Mouse (Mus musculus) kidney, postnatal 0 days (tissue): ENCODE results near the gene Krtap3-2. TPM values are rescaled to one million over a fixed set of nuclear protein-coding genes. Genes with fewer than 3 reads are reported as not detected.
"Not testable (repeated sequence)": the region's sequence is repeated elsewhere in the genome, so short reads cannot be mapped to it uniquely, and the experiment has no call there.

ENCODE experiments used
- ATAC-seq: fragments of 200-750 bp; cut with Nextera tagmentation; replicated peaks from 2 replicates; pipeline ENCODE4 v1.8.0; 2017; ENCODE audit warnings: low read depth, moderate number of reproducible peaks, moderate TSS enrichment, moderate library complexity; ENCODE audit not compliant: low FRiP score
- DNase-seq: peaks from one replicate; pipeline ENCODE4 v3.0.0-alpha.2; 2016; ENCODE audit warnings: low spot score
- H3K27ac ChIP-seq: fragments of 300-500 bp; sonication (generic); 2 replicates; pipeline ENCODE4 v1.5.1; 2014; ENCODE audit warnings: mild to moderate bottlenecking
- H3K27me3 ChIP-seq: fragments of 300-500 bp; sonication (generic); 2 replicates; pipeline ENCODE4 v1.6.1; 2014; ENCODE audit warnings: low read length, mixed read lengths; ENCODE audit not compliant: insufficient read depth
- H3K36me3 ChIP-seq: fragments of 300-500 bp; sonication (generic); 2 replicates; pipeline ENCODE4 v1.6.1; 2014; ENCODE audit warnings: low read length, mixed read lengths; ENCODE audit not compliant: insufficient read depth
- H3K4me1 ChIP-seq: fragments of 300-500 bp; sonication (generic); replicated peaks from 2 replicates; pipeline ENCODE4 v1.6.1; 2014; ENCODE audit warnings: antibody characterized with exemption, low read length, mixed read lengths; ENCODE audit not compliant: insufficient read depth
- H3K4me2 ChIP-seq: fragments of 300-500 bp; sonication (generic); 2 replicates; pipeline ENCODE4 v1.6.1; 2014; ENCODE audit warnings: mild to moderate bottlenecking, low read length, moderate library complexity, mixed read lengths
- H3K4me3 ChIP-seq: fragments of 300-500 bp; sonication (generic); replicated peaks from 2 replicates; pipeline ENCODE4 v1.5.1; 2014; ENCODE audit warnings: low read depth, low read length
- H3K9ac ChIP-seq: fragments of 300-500 bp; sonication (generic); 2 replicates; pipeline ENCODE4 v1.6.1; 2014; ENCODE audit warnings: low read depth, low read length
- H3K9me3 ChIP-seq: fragments of 300-500 bp; sonication (generic); replicated peaks from 2 replicates; pipeline ENCODE4 v1.6.1; 2016; ENCODE audit warnings: low read length, inconsistent platforms, mixed read lengths
- CTCF ChIP-seq: IDR thresholded peaks from 2 replicates; pipeline ENCODE4 v1.5.1; 2016; ENCODE audit warnings: antibody characterized with exemption, low read depth, mild to moderate bottlenecking, moderate library complexity
- WGBS: fragments of 180-500 bp; shearing (Covaris S2); extraction: QIAGEN DNeasy Blood & Tissue Kit; methylation state at CpG from one replicate; pipeline ENCODE4 v1.1.7; 2014; 5-methylcytosine and 5-hydroxymethylcytosine counted together
- polyA plus RNA-seq: library from polyadenylated mRNA; unstranded; fragments of >200 nt; fragmentation: Nextera tagmentation; extraction: Ambion mirVana; gene quantifications from 2 replicates; pipeline ENCODE4 v1.2.1, GENCODE M21; 2015

Krtap3-2 gene
- not detected in 2 replicates for polyA plus RNA-seq

- no peak within 1 kb of the TSS for H3K27ac ChIP-seq
- H3K27me3 ChIP-seq, result no peaks in the 10 kb centered on the region
- H3K4me1 ChIP-seq, result no peaks in the 10 kb centered on the region
- no peaks in the 10 kb centered on the region for H3K9me3 ChIP-seq
- WGBS, result 100% methylated on average over 1 of the region's 2 CpGs
- ATAC-seq (no peak), DNase-seq (no peak)
- H3K9ac ChIP-seq, result no peak within 1 kb of the TSS
- no peak for TF ChIP-seq CTCF
- H3K4me2 ChIP-seq, result no peak within 1 kb of the TSS
- H3K4me3 ChIP-seq, result no peak within 1 kb of the TSS
- no peaks in the 10 kb centered on the region for H3K36me3 ChIP-seq
Observed at GRCm38 (mm10) chr11:99556753-99557152, at the start of gene Krtap3-2. Krtap3-2 (minus strand) TSS chr11:99556853.

DNA sequence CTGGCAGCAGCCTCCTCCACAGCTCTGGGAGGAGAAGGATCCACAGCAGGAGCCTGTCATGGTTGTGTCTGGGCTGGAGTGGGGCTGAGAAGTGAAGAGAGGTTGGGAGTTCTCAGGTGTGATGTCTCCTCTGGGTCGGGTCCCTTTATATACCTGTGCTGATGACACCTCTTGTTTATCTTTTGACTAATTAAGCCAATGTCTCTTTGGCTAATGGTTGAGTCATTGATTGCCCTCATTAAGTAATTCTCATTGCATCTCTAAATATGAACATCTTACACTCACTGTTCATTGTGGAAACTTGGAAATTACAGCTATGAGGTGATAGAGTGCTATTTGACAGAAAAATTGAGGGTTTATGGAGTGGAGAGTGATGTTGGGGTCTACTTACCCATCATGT, 46.6 kb upstream of the Krtap3-2 start, which contains the start of gene Gm11938:
Gm11938 (minus strand) TSS at position 101 of the 400 bp plus-strand sequence.
- H3K4me3 ChIP-seq, H3K4me2 ChIP-seq, ATAC-seq, DNase-seq, H3K9me3 ChIP-seq, H3K4me1 ChIP-seq, H3K36me3 ChIP-seq, H3K27ac ChIP-seq, H3K27me3 ChIP-seq, H3K9ac ChIP-seq: not testable (repeated sequence)
- WGBS, result 36% methylated on average over 1 of the region's 1 CpGs

GRCm38 (mm10) chr11:99597742-99598141, 41.1 kb upstream of the Krtap3-2 start, which contains the start of gene Krtap9-3:
Krtap9-3 (minus strand) TSS chr11:99598105.
- H3K4me2 ChIP-seq, H3K27ac ChIP-seq, DNase-seq, H3K9ac ChIP-seq, H3K36me3 ChIP-seq, H3K4me1 ChIP-seq, H3K4me3 ChIP-seq, H3K9me3 ChIP-seq, H3K27me3 ChIP-seq, ATAC-seq: not testable (repeated sequence)
- WGBS, result 69% methylated on average over 6 of the region's 6 CpGs

- Histone ChIP-seq H3K27ac (no peak within 1 kb of the TSS), H3K9ac (no peak within 1 kb of the TSS), H3K36me3 (no peaks in the 10 kb centered on the region), H3K4me1 (no peaks in the 10 kb centered on the region), H3K9me3 (no peaks in the 10 kb centered on the region), H3K4me2 (no peak within 1 kb of the TSS), H3K4me3 (no peak within 1 kb of the TSS), H3K27me3 (no peaks in the 10 kb centered on the region)
- no peak for TF ChIP-seq CTCF
- ATAC-seq (no peak), DNase-seq (no peak)
- 82% methylated on average over 6 of the region's 6 CpGs for WGBS
Observed at GRCm38 (mm10) chr11:99590981-99591380, 34.3 kb upstream of the Krtap3-2 start, which contains the start of gene Krtap1-3. Krtap1-3 (minus strand) TSS chr11:99591339.

DNA sequence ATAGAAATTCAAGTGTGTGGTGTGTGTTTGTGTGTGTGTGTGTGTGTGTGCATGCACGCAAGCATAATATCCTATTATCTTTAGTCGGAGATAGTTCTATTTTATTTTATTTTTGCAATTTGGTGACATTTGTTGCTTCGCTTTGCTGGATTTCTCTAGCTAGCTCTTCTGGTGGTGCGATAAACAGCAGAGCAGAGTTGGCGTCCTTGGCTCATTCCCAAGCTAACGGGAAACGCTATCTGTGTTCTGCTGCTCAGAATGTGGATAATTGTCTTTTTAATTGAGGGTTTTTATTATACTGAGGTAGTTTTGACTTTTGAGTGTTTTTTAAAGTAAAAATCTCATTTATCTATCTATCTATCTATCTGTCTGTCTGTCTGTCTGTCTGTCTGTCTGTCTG, 28.4 kb upstream of the Krtap3-2 start:
- 87% methylated on average over 7 of the region's 7 CpGs for WGBS
- H3K27ac ChIP-seq, result no peak overlapping the region
- no peak overlapping the region for H3K4me2 ChIP-seq
- no peaks in the 10 kb centered on the region for H3K36me3 ChIP-seq
- TF ChIP-seq CTCF, result no peak
- no peak for ATAC-seq
- H3K4me3 ChIP-seq, result no peak overlapping the region
- no peak overlapping the region for H3K9ac ChIP-seq
- no peak for DNase-seq
- no peaks in the 10 kb centered on the region for H3K4me1 ChIP-seq
- no peaks in the 10 kb centered on the region for H3K27me3 ChIP-seq
- H3K9me3 ChIP-seq, result no peaks in the 10 kb centered on the region

DNA sequence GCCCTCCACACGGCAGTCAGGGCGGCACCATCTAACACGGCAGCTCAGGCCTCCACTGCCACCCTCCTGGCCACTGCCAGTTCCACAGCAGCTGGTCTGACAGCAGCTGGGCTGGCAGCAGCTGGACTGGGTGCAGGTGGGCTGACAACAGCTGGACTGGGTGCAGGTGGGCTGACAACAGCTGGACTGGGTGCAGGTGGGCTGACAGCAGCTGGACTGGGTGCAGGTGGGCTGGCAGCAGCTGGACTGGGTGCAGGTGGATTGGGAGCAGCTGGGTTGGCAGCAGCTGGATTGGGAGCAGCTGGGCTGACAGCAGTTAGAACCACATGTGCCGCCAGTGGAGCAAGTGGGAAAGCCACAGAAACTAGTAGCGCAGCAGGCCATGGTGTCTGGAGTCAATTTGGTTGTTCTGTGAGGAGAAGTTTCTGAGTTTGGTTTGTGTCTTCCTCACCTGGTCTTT, 26.6 kb upstream of the Krtap3-2 start, which contains the start of gene Krtap1-4:
Krtap1-4 (minus strand) TSS at position 410 of the 460 bp plus-strand sequence.
- Histone ChIP-seq H3K27me3 (no peaks in the 10 kb centered on the region), H3K27ac (no peak within 1 kb of the TSS), H3K4me2 (no peak within 1 kb of the TSS), H3K36me3 (no peaks in the 10 kb centered on the region), H3K9me3 (no peaks in the 10 kb centered on the region), H3K4me1 (no peaks in the 10 kb centered on the region), H3K9ac (no peak within 1 kb of the TSS), H3K4me3 (no peak within 1 kb of the TSS)
- TF ChIP-seq CTCF, result no peak
- 81% methylated on average over 5 of the region's 5 CpGs for WGBS
- ATAC-seq (no peak), DNase-seq (no peak)

DNA sequence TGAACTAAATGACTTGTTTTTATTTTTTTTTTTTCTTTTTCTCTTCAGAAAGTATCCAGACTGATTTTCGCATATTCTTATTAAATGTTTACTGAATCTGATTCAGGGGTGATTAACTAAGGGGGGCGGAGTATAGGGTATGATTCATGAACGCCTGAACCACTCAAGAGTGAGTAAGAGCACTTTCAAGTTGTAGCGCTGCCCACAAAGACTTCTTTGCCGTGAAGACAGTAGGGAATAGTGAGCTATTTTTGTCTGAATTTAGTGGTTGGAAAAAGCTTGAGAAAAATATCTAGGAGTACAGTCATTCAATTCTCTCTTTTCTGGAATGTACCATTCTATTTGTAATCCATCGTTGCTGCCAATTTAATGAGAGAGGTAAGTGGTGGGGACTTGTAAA, 24.9 kb upstream of the Krtap3-2 start:
- no peak overlapping the region for H3K9ac ChIP-seq
- H3K36me3 ChIP-seq, result no peaks in the 10 kb centered on the region
- no peak overlapping the region for H3K27ac ChIP-seq
- DNase-seq, result no peak
- no peak overlapping the region for H3K4me2 ChIP-seq
- WGBS, result 81% methylated on average over 6 of the region's 6 CpGs
- TF ChIP-seq CTCF, result no peak
- no peak overlapping the region for H3K4me3 ChIP-seq
- no peaks in the 10 kb centered on the region for H3K9me3 ChIP-seq
- H3K4me1 ChIP-seq, result no peaks in the 10 kb centered on the region
- no peaks in the 10 kb centered on the region for H3K27me3 ChIP-seq
- no peak for ATAC-seq
